Mouse (Mus musculus) testis, adult 10 weeks (tissue): Measurements from ENCODE around the gene Fam20b. TPM values are rescaled to one million over a fixed set of nuclear protein-coding genes. Genes with fewer than 3 reads are reported as not detected.

Experiments used
- polyA plus RNA-seq: library from polyadenylated mRNA; stranded (reverse); fragments of 350-450 nt; fragmentation: Illumina TruSeq; extraction: RNeasy Lipid Tissue Mini Kit (QIAGEN cat#74804); gene quantifications from one replicate; pipeline ENCODE4 v1.2.3, GENCODE M21; 2014; ENCODE audit warnings: low read depth, low replicate concordance

Gene Fam20b
- polyA plus RNA-seq, result 51.5 TPM

DNA sequence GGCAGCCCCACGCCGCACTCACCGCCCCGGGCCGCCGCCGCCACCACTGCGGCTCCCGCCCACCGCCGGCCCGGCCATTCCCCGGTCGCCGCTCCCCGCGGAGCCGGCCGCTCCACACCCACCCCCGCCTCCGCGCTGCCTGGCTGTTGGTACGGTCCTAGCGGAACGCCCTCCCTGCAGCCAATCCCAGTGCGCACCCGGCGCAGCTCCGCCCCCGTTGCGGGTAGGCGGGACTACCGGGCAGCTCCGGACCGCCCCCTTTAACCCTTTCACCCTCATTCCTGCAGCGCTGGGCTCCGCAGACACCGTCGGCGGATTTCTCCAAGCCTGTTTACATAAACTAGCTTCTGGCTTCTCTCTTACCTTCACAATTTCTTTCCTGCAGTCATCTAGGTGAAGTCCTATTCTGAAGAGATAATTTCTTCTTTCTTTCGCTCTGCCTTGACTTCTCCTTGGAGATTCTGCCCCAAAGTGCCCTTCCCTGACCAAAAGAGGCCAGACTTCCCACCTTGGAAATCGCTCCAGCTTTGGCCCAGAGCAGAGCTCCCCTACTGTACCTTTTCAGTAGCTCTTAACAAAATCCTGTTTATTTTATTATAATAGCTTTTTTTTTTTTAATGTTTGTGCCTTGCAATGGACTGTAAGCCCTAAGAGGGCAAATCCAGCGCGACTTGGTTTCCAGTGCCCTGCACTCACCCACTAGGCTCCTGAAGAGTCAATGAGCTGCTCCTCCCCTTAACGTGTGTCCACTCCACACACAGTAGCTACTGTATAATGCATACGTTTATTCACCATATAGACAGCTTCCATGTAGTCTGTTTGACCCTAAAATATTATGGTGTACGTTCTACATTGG, at the start of gene Fam20b:
Fam20b (minus strand) TSS at position 137 of the 856 bp plus-strand sequence.

DNA sequence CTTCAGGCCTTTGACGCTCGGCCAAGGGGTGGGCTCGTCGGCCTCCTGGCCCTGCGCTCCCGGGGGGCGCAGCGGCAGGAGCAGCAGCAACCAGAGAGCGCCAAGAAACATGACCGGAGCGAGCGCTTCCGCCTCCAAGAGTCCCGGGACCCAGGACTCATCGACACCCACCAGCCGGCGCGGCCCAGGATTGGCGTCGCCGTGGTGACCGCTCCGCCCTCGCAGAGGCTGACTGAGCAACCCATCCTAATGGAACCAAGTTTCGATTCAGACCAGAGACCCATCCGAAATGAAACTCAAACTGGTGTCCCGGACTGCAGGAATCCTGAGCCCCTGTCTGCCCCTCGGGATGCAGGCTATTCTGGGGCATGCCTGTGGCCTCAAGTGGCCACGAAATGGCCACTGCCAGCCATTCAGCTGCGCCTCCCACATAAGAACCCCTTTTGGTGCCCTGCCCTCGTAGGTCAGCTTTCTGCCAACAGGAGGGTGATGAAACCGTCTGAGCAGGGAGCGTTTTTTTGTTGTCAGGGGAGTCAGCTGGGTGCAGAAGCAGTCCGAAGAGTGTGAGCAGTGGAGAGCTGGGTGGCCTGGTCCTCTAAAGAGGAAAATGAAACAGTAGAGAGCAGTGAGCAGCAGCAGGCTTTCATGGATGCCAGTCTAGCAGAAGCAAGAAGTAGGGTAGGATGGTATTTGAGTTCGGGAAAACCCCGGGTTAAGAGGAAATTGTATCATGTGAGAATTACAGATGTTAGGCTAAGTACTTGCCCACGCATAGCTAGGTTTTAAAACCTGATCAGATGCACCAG, 44.5 kb downstream of the Fam20b start, which contains the start of gene Tor3a:
Tor3a (minus strand) TSS at position 162 of the 806 bp plus-strand sequence.

Other genes with a start within 250 kb of the Fam20b start
- 49.8 TPM for gene Soat1, start 244.8 kb downstream of the Fam20b start, polyA plus RNA-seq
- gene Gm10031, start 195.1 kb downstream of the Fam20b start, polyA plus RNA-seq, result 2.0 TPM
- gene Abl2, start 160.3 kb downstream of the Fam20b start, polyA plus RNA-seq, result 7.7 TPM
- 0.66 TPM for gene Tor3a, start 44.7 kb downstream of the Fam20b start, polyA plus RNA-seq
- 0.84 TPM for gene Angptl1, start 119.5 kb upstream of the Fam20b start, polyA plus RNA-seq
- 308 TPM for gene Ralgps2, start 220.5 kb upstream of the Fam20b start, polyA plus RNA-seq